Mouse (Mus musculus) cerebellum, postnatal 10 days (tissue): ENCODE measurements around the gene Prima1.
A peak's percentile ranks its signal among the peaks of the same experiment; 100 is the strongest.

Experiments used
- DNase-seq, 2 experiments: peaks; one replicate each; pipeline ENCODE4 v3.0.0; 2021; ENCODE audit warnings: mixed read lengths in 2 of 2

The Prima1 gene

DNA sequence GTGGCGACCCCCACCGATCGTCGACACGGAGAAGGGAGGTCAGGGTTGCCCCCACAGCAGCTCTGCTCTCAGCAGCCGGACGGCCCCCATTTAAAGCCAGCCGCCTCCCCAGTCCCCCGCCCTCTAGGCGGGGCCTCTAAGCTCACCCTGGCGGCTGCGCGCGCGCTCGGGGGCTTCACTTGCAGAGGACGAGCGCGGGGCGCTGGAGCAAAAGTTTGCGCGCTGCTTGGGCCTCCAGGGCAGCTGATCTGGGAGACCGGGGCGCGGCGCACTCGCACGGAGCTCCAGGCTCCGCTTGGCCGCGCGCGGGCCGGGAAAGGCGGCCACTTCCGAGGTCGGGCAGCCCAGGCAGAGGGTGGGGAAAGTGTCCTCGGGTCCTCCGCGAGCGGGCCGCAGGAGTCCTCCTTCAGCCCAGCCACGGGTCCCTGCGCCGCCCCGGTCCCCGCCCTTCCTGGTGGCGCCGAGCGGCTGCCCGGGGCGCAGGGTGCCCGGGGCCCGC lies at the start of gene Prima1:
Gene Prima1, minus strand, starts transcription at position 68 of the 499 bp plus-strand sequence.
- peak; percentile 69 to 75 for DNase-seq

DNA sequence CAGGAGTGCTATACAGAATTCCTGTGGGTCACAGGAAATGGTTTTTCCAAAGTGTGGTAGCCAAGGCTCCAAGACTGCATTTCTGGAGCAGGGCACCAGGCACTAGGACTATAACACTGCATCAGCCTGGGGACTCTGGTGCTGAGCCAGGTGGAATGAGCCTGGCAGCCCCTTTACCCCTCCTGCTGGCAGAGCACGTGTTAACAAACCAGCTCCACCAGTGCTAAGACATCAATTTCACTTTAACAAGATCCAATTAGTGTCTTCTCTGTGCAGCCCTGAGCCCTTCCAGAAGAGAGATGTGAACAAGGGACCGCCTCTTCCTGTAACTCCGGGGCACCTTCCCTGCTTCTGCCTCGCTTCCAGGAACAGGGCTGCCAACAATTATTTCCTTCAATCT lies 45.3 kb upstream of the Prima1 start:
- DNase-seq: peak; percentile 37 to 63

DNA sequence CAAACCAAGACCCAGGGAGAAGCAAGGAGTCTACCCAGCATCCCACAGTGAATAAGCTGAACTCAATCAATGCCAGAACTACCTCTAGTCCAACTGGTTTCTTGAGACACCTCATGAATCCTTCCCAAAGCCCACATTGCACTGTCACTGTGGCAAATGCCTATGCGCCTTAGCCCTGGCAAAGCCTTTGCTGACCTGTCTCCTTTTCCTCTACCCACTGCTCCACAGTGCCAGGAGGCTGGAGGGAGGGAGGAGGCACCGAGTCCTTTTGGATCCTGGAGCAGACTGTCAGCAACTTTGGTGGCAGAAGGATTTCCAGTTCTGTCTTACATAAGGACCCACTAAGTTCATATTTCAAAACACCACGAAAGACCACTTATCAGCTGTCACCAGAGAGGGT lies 41.5 kb upstream of the Prima1 start:
- no peak for DNase-seq

DNA sequence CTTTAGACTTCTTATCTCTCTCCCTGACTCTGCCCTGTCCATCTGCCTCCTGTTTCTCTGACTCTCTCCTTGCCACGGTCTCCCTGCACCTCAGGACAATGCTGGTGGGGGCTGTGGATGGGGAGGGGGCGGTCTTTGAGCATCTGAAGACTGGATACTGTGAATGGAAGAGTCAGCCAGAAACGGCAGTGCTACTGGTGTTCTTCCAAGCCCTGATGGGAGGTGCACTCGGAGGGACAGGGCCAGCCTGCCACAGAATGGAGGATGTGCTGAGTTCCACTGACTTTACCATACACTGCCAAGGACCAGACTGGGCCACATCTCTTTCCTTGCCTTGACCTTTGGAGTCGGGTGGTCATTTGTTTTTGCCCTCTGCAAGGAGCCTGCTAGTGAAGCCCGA lies 41.0 kb upstream of the Prima1 start:
- peak; percentile 56 for DNase-seq

DNA sequence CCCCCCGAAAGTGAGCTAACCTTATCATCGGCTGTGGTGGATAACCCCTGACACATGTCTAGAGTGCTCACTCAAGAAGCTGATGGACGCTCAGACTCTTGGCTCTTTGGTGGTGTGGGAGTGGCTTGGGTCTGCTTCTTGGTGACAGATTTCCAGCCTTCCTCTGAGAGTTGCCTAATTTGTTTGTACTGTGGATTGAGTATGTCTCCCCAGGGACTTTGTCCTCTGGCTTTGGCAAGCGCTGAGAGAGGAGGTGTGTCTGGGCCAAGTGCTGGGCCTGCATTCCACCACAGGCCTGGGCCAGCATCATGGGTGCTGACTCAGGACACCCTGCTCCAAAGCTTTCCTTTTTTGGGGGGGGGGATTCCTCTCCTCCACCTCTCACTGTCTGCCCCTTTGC lies 40.0 kb upstream of the Prima1 start:
- peak; percentile 20 to 41 for DNase-seq

DNA sequence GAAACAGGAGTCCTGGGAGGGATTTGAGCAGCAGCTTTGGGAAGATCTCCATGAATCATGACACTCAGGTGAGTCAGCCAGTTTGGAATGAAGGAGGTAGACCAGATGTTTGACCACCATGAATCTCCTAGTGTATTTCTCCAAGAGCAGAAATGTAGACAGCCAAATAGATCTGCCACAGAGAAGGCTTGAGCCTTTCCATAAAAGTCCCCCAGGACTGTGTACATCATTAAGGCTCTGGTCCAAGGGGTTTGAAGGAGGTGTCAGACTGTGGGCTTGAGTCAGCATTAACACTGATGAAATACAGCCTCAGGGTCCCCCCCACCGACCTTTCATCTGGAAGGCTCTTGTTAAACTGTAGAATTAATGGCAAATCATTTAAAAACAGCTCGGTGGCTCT lies 39.5 kb upstream of the Prima1 start:
- no peak for DNase-seq

DNA sequence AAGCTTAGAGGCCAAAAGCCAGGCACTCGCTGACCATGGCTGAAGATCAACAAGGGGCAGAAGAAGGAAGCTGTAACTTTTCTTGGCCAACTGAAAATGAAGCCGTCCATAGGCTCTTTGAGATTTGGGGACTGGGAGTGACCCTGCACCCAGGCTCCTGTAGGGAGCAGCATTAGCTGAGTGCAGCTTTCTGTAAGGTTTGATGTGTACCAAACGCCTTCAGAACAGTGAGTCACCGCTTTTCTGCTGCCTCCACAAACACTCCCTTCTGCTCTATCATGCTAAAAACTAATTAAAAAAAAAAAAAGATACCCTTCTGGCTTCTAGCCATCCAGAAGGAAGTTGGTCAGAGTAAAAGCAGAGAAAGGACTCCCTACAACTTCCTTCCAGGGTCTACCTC lies 34.5 kb upstream of the Prima1 start:
- no peak for DNase-seq

DNA sequence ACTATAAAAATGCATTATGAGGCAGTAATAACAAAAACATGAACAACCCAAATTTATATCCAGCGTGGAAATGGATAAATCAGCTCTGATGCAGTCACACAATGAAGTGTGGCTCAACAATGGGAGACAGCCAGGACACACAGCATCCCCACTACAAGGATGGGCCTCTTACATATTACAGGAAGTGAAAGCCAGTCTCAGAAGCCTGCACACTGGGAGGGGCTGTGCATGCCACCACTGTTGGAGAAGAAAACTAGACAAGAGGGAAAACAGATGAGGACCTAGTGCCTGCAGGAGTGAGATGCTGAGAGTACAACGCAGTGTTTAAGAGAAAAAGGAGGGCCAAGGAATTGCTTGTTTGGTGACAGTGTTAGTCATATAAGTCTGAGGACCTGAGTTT lies 31.8 kb upstream of the Prima1 start:
- DNase-seq: no peak

- no peak for DNase-seq
These were observed 31.1 kb upstream of the Prima1 start for GRCm38 (mm10) chr12:103273051-103273450.

DNA sequence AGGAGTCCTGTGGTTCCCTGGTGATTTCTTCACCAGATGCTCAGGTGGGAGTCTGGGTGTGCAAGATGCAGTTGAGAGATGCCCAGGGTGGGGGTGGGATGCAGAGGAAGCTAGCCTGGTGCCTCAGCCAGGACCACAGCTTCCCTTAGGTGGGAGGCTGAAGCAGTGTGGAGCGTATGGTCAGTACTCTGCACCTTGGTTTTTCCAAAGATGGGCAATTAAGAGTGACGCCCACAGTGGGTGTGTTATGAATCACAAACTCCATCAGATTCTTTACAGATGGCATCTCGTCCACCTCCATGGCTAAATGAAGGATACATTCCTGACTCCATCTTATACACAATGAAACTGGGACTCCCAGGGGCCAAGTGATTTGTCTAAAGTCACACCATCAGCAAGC lies 30.2 kb upstream of the Prima1 start:
- no peak for DNase-seq

DNA sequence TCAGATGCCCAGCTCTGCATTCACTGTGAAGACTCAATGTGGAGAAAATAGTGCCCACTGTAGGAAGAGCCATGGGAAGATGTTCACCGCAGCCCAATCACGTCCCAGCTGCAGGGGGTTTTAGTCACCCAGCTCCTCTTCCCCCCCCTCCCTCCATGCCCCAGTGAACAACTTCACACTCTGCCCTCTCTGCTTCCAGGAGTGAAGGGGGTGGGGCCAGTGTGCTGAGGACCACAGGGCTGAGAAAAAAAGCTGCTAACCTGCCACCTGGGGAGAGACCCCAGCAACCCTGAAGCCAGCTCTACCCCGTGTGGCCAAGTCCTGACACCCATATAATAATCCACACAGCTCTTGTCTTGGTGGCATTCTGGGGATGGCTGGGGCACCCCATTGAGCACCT lies 24.7 kb upstream of the Prima1 start:
- no peak for DNase-seq

DNA sequence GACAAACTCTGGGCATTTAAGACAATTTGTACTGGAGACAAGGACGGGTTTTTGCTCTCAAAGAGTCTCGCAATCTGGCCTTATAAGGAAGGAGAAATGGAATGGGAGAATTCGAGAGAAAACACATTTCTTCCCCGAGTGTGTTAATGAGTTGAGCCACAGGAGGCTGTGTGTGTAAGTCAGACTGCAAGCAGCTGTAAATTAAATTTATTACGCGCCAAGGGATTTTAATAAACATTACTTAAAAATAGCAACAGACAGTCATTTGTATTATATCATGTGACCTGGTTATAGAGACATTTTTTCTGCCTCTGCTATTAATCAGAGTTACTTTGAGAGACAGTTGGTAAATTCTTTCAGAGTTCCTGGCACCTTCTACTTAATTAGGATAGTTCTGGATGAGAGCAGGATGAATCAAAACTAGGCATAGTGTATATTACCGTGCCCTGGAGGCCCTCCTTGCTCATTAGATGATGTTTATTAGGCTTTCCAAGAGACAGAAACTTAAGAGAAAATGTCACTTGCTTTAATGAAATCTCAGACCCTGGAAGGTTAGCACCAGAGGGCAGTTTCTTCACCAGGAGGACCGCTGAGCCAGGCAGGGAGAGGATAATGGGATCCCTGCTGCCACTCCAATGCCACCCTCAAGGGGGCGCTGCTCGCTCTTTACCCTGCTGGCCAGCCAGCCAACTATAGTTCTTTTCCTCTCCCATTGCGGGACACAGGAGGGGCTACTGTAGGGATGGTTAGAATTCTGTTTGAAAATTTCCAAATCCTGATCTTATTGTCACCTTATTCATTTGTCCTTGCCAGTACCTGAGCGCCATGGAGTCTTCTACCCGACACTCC lies 20.3 kb upstream of the Prima1 start:
- peak; percentile 31 to 39 for DNase-seq

- peak in 1 of 2 experiments; percentile 46 for DNase-seq
These were observed 11.0 kb upstream of the Prima1 start for GRCm38 (mm10) chr12:103252901-103253434.

DNA sequence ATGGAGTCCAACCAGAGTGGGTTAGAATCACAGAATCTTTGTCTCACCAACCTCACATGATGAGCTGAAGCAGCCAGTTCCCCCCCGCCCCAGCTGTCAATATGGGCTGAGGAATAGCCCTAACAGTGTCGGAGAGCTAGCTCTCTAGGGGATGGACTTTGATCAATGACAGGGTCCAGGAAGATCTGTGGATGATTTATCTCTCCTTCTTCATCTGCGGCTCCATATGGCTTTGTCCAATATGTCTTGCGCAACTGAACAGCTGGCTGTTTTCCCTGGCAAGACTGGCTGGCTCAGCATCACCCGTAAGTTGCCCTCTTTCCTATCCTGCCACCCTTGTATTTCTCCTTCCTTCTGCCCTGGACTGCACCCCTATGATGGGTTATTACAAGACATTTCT lies 9.2 kb upstream of the Prima1 start:
- peak in 1 of 2 experiments; percentile 9 for DNase-seq

GRCm38 (mm10) chr12:103250333-103250732 lies 8.4 kb upstream of the Prima1 start:
- DNase-seq: no peak

- no peak for DNase-seq
These were observed 1.1 kb upstream of the Prima1 start for GRCm38 (mm10) chr12:103243041-103243440.

GRCm38 (mm10) chr12:103242591-103243025 lies 658 bp upstream of the Prima1 start:
- DNase-seq: peak; percentile 70 to 71

- DNase-seq: peak in 1 of 2 experiments; percentile 32
These were observed 453 bp downstream of the Prima1 start for GRCm38 (mm10) chr12:103241311-103242082.

DNA sequence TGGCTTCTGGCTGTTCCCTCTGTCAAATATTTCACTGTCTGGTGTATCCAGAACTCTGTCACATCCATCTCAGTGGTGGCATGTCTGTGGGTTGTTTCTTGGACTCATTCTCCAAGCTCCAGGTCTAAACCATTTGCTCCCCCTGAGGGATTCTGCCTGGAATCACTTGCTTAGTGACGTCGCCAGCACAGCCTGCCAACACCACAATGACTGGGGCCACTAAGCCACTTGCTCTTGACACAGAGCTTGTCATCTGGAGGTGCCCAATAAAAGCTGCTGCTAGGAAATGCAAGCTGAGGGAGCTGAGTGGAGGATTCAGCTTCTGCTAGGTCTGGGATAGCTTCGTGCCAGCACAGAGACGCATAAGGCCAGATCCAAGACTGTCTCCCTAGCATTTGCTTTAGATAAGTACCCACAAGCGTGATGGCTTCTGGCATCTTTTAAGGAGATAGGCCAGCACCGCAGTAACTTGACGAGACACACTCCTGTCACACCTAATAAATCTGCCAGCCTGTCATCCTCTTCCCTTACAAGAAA lies 3.0 kb downstream of the Prima1 start:
- DNase-seq: peak; percentile 55 to 61

DNA sequence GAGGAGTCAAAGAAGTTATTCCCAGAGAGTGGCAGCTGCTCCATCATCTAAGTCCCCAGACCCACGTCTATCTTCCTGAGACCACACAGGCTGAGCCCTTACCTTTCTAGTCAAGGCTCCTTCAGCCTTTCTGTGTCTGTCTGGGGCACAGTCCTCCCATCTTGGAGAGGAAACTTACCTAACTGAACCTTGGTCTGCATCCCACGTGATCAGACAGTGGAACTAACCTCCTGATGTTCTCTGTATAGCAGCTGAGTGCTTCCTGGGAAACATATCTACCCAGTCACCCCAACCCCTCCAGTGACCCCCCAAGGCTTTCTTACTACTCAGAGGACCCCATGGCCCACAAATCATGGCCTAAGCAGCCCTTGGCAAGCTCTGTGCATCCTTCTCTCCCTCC lies 6.1 kb downstream of the Prima1 start:
- DNase-seq: no peak

DNA sequence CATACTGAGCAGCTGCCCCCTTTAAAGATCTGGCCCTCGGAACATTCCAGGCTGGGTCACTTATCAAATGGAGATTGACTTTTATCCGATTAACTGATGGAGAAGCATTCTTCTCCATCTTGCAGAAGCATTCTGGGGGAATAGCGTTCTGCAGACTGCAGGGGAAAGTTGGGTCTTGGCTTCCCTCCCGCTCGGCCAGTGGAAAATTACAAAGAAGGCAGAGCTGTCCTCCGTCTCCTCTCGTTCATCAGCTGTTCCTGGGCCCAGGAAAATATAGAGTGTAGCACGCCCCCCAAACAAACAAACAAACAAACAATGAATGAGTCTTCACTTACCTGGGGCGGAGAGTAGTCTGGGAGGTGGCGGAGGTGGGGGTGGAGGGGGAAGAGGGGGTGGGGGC lies 6.7 kb downstream of the Prima1 start:
- DNase-seq: peak in 1 of 2 experiments; percentile 36

- no peak for DNase-seq
These were observed 12.9 kb downstream of the Prima1 start for GRCm38 (mm10) chr12:103229058-103229457.

DNA sequence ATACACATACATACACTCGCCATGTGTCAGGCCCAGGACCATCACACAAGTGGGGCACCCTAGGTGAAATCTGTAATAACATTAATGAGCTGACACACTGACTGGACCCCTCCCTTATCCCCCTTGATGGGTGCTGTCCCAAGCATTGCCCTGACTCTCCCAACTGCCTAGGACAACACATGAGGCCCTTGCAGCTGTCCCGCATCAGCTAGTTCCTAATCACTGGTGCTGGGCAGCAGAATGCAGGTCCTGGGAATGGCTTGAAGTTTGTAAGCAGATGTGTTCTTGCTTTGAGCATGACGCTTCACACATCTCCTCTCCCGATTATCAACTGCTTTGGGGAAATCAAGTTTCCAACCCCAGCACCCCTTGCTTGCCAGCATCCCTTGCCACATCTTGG lies 15.8 kb downstream of the Prima1 start:
- no peak for DNase-seq
